ENCODE assay signal across 7 mouse cellular contexts in the genomic region with DNA sequence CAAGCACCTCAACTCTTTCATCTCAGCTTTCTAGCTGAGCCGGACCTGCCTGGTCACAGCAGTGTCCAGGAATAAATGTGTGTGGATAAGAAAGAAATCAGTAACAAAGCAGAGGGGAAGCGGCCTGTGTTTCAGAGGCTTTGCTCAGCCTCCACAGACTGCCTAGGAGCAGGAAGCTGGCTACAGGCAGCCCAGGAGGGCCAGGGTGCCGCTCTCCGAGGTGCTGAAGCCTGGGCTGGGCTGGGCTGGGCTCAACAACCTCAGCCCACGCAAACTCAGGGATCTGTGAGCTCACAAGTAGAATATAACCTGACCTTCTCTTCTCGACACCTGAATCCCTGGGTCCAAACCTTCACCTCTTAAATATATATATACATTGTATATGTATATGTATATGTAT. TPM values are rescaled to one million over a fixed set of nuclear protein-coding genes. Genes with fewer than 3 reads are reported as not detected.
A peak's percentile ranks its signal among the peaks of the same experiment; 100 is the strongest.
DNase-seq lines count a peak whose midpoint lies in the region; ATAC-seq lines count a peak whose summit lies in the region.

No protein-coding gene starts in this region.

- no peaks in the 10 kb centered on the region for H3K9me3 ChIP-seq in hindbrain, embryonic 16.5 days (ENCODE audit: control insufficient read depth, low read length)
- H3K9me3 ChIP-seq in midbrain, embryonic 12.5 days: no peaks in the 10 kb centered on the region

- H3K9ac ChIP-seq in hindbrain, embryonic 16.5 days (ENCODE audit: low read depth, low read length): no peak overlapping the region
- H3K9ac ChIP-seq in midbrain, embryonic 12.5 days (replicated peaks): no peak overlapping the region

- H3K4me2 ChIP-seq in hindbrain, embryonic 16.5 days (ENCODE audit: low read length): no peak overlapping the region
- no peak overlapping the region for H3K4me2 ChIP-seq in midbrain, embryonic 12.5 days (replicated peaks)

- no peaks in the 10 kb centered on the region for H3K27me3 ChIP-seq in hindbrain, embryonic 16.5 days (replicated peaks; ENCODE audit: control insufficient read depth, insufficient read depth, low read length)
- H3K27me3 ChIP-seq in midbrain, embryonic 12.5 days: no peaks in the 10 kb centered on the region

- no peaks in the 10 kb centered on the region for H3K36me3 ChIP-seq in hindbrain, embryonic 16.5 days (ENCODE audit: control insufficient read depth, insufficient read depth, low read length)
- H3K36me3 ChIP-seq in midbrain, embryonic 12.5 days: no peaks in the 10 kb centered on the region

- no peak for ATAC-seq in hindbrain, embryonic 16.5 days
- no peak for ATAC-seq in midbrain, embryonic 12.5 days (ENCODE audit: low FRiP score, low read depth)

- H3K27ac ChIP-seq in hindbrain, embryonic 16.5 days (ENCODE audit: low read depth, low read length): peak overlapping the region; percentile 21
- H3K27ac ChIP-seq in midbrain, embryonic 12.5 days (replicated peaks): peak overlapping the region; percentile 58

- WGBS in hindbrain, embryonic 16.5 days: 39% methylated on average over 6 of the region's 6 CpGs
- WGBS in midbrain, embryonic 12.5 days: 29% methylated on average over 6 of the region's 6 CpGs

- peaks cover 13% of the 10 kb centered on the region for H3K4me1 ChIP-seq in hindbrain, embryonic 16.5 days (ENCODE audit: control insufficient read depth, insufficient read depth, low read depth, low read length)
- H3K4me1 ChIP-seq in midbrain, embryonic 12.5 days: peaks cover 11% of the 10 kb centered on the region; the same call in 1 of the 2 replicates

- DNase-seq in urinary bladder, postnatal 25 days (ENCODE audit: low spot score): peak; percentile 54
- no peak for DNase-seq in urinary bladder, adult 2 months (ENCODE audit: low spot score)
- DNase-seq in c-Kit-positive CD71-positive TER-119-negative erythroid progenitor cells, embryonic 14.5 days (ENCODE audit: low read depth): peak; percentile 17
- peak; percentile 35 to 44 for DNase-seq in thymus, postnatal 36 days
- DNase-seq in cerebellum, adult 8-10 months: no peak

- no peak overlapping the region for H3K4me3 ChIP-seq in hindbrain, embryonic 16.5 days (ENCODE audit: low read length)
- no peak overlapping the region for H3K4me3 ChIP-seq in midbrain, embryonic 12.5 days

RNA-seq across cellular contexts. Expression of gene Grm4, which starts 54.6 kb away (rescaled TPM):
- polyA plus RNA-seq in urinary bladder, adult 2 months (2012; rRNA removed): 0.12 and 0.35 TPM in 2 replicates
- polyA plus RNA-seq in hindbrain, embryonic 16.5 days (2015; fragmentation: Nextera tagmentation; extraction: Ambion mirVana): 9.3 and 10.0 TPM in 2 replicates
- polyA plus RNA-seq in midbrain, embryonic 12.5 days (2016; fragmentation: Nextera tagmentation; extraction: Ambion mirVana): 4.2 and 5.7 TPM in 2 replicates

Comparison
In these comparisons a context has a peak if more than half of its experiments do, and no peak if none do; other contexts are left out.
1. DNase-seq: peak in urinary bladder, postnatal 25 days (single experiment), c-Kit-positive CD71-positive TER-119-negative erythroid progenitor cells, embryonic 14.5 days (single experiment) and thymus, postnatal 36 days (2 of 2); none in urinary bladder, adult 2 months (single experiment) and cerebellum, adult 8-10 months (single experiment).